Mouse (Mus musculus) erythroid progenitor cell, adult 5-6 weeks (primary cell): Measurements from ENCODE around the gene Ogfr. TPM values are rescaled to one million over a fixed set of nuclear protein-coding genes. Genes with fewer than 3 reads are reported as not detected.

Source experiments
- ATAC-seq: replicated peaks from 2 replicates; pipeline ENCODE4 v1.8.0; 2016; ENCODE audit warnings: moderate number of reproducible peaks, mild to moderate bottlenecking, moderate TSS enrichment, inconsistent platforms; ENCODE audit not compliant: poor library complexity, low FRiP score, severe bottlenecking
- total RNA-seq, 2 experiments: library from RNA; stranded (forward) in 1 of 2; stranded (reverse) in 1 of 2; fragments of 150-400 nt in 1 of 2; fragments of 186-747, 209-891 nt in 1 of 2; gene quantifications; 2 replicates each; pipeline versions ENCODE4 v1.2.3 to v1.2.4; 2015 to 2017; ENCODE audit warnings: low replicate concordance in 2 of 2

Gene Ogfr
- 31.7 and 33.1 TPM in 2 replicates for total RNA-seq (2015; ENCODE audit: low replicate concordance)
- total RNA-seq (2017; ENCODE audit: low replicate concordance) = 25.0 and 55.8 TPM in 2 replicates

- ATAC-seq = peak; percentile 93
Measured at GRCm38 (mm10) chr2:180589123-180589831, at the start of gene Ogfr. Gene Ogfr, plus strand, starts transcription at chr2:180589245.

DNA sequence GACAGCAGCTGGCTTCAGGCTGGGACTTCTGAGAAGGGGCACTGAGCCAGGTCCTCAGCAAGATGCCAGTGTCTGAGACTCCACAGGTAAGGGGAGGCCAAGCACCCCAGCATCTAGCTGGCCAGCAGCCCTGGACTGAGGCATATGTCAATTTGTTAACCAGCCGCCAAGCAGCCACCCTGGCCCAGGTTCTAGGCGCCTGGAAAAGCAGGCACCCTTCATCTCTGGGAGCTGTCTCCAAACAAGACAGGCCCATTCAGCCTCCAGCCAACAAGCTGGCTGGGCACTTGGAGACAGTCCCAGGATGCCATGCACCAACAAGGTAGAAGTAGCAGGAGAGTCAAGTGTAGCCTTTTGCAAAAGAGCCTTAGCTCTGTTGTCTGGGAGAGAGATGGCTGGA lies 45.4 kb upstream of the Ogfr start:
- ATAC-seq = no peak

- no peak for ATAC-seq
Measured at GRCm38 (mm10) chr2:180545046-180545445, 44.0 kb upstream of the Ogfr start.

DNA sequence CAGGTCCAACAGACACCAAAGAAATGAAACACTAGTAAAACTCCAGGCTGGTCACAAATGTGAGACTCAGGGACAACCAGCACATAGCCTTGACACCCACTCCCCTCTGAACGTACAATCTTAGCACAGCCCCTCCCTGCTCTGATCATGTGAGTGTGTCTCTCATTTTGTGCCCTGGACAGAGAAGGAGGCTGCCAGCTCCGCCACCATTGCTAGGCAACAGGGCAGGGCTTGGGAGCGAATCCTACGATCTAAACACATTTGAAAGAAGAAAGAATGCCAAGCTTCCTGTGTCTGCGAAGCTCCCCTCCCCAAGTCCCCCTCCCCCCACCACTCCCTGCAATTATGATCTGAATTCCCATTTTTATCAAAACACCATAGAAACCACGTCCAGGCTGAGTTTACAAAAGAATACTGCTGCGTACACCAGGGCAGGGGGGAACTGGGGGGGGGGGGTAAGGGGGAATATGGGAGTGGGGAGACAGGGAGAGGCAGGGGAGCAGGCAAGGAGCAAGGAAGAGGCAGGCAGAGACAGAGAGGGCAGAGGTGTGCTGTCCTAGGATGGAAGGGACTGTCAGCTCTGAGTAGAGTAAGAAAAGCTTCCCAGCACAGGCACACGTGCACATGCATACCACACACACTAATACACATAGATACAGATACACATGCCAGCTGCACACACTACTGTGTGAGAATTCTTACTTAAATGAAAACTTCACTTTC lies 41.5 kb upstream of the Ogfr start:
- no peak for ATAC-seq

DNA sequence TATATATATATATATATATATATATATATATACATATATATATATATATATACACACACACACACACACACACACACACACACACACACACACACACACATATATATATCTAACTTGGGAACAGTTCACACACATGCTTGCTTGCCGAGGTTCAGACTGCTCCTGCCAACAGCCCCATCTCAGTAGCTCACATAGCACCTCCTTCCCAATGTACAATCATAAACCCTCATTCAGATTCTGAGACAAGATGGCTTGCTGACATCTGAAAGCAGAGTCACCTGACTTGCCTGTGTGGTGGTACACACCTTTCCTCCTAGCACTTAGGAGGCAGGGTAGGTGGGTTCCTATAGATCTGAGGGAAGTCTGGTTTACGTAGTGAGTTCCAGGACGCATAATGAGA lies 36.7 kb upstream of the Ogfr start:
- no peak for ATAC-seq

DNA sequence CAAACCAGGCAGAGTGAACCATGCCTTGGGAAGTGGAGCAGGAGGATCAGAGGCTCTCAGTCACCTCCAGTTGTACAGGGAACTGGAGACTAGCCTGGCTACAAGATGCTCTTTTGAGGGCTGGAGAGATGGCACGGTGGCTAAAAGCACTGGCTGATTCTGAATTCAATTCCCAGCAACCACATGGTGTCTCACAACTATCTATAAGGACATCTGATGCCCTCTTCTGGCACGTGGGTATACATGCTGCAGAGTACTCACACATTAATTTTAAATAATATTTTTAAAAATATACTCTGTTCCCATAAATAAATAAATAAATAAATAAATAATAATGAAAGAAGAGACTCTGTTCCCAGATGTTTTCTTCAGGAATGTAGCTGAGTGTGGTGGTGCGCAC lies 33.8 kb upstream of the Ogfr start:
- ATAC-seq = no peak

GRCm38 (mm10) chr2:180556470-180556869 lies 32.6 kb upstream of the Ogfr start:
- no peak for ATAC-seq

GRCm38 (mm10) chr2:180560245-180560644 lies 28.8 kb upstream of the Ogfr start:
- 0 out of 2 replicates have a peak, but pooled peaks have one; percentile 50 for ATAC-seq

DNA sequence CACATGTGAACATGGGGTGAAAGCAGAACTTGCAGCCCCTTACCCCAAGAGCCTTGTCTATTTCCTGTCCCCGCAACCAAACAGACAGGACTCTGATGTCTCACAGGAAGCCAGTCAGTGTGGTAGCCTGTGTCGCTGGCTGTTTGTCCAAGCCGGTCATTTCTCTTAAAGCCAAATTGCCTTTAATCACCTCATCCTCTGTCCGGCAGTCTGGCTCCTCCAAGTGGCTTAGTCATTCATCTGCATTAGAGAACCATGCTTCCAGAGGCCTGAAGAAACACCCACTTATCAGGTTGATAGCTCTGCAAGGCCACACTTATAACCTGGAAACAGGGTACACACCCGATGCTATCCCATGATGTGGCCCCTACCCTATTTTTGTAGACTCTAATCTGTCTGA lies 26.9 kb upstream of the Ogfr start:
- ATAC-seq = no peak

DNA sequence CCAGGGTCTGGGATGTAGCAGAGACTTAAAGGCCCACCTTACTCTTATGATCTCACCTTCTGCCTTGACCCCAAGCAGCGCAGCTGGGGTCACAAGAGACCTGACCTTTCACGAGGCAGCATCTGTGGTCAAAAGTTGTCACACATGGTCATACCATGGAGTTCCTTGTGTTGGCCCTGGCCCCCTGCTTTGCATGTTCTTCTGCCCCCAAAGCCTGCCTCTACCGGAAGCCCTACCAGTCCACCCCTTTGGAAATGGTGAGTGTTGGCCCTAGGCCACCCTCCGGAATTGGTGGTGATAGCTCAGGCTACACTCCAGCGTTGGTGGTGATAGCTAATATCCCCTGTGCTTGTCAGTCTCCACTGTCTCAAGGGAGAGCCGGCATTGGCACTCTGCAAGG lies 25.7 kb upstream of the Ogfr start:
- no peak for ATAC-seq

GRCm38 (mm10) chr2:180563841-180564240 lies 25.2 kb upstream of the Ogfr start:
- no peak for ATAC-seq

DNA sequence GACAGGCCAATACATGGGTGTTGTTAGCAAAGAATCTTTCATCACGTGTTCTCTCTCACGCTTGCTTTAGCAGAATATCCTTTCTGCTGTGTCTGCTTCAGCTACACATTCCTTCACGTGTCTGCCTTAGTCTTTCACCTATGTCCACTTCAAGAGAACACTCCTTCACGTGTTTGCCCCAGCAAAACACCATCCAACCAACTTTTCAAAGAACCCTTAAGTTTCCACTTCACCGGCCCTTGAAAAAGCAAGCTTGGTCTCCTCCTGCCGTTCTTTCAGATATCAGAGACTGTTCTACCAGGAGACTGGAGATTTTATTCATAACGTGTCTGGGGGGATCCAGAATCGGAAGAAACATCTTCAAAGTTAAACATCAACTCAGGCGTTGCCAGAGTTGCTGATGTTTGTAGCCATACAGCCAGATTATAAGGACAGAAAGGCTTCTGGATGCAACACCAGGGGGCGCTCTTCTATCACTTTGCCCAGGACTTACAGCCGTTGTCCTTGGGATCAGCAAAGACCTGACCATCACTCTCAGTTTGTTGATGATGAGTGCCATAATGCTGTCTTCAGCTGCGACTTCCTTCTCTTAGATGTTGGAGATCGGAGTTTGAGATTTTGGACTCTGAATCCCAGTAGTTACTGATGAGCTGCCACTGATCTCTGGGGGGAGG lies 22.7 kb upstream of the Ogfr start:
- ATAC-seq = no peak

- ATAC-seq = no peak
Measured at GRCm38 (mm10) chr2:180569028-180569643, 19.9 kb upstream of the Ogfr start.

DNA sequence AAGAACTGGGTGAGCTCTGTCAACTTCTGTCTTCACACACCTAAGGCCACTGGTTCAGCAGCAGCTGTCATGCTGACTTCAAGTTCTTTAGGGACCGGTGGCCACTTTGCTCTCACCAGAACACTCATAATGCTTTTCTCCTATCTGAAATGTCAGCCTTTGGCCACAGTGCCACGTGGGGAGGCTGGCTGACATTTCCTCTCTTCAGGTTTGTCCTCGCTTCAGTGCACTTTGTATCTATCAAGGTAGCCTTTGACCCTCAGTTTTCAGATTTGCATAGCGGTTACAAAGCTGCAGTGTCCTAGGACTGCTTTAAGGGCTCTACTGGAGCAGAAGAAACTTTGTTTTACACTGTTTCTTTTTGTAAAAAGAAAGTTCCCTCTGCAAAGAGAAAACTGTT lies 12.6 kb upstream of the Ogfr start:
- no peak for ATAC-seq

GRCm38 (mm10) chr2:180578686-180579085 lies 10.4 kb upstream of the Ogfr start:
- ATAC-seq = no peak

- ATAC-seq = no peak
Measured at GRCm38 (mm10) chr2:180581002-180581401, 8.0 kb upstream of the Ogfr start, which contains the start of gene Mrgbp. Gene Mrgbp, plus strand, starts transcription at chr2:180581304.

- peak; percentile 86 for ATAC-seq
Measured at GRCm38 (mm10) chr2:180582481-180583153, 6.4 kb upstream of the Ogfr start.

- no peak for ATAC-seq
Measured at GRCm38 (mm10) chr2:180583154-180583507, 5.9 kb upstream of the Ogfr start.

DNA sequence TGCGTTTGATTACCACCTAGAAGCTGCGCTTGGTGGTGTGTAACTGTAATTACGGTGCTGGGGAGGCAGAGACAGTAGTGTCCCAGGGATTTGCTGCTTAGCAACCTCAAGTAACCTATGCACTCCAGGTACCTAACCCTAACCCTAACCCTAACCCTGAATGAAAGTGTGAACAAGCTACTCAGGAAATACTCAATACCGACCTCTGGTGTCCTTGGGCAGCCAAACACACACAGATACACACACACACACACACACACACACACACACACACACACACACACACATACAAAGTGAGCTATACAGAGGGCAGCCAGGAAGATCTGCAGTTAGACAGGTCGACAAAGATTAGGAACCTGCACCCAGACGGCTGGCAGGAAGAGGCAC lies 316 bp upstream of the Ogfr start:
- ATAC-seq = peak; percentile 22; the same call in 1 of the 2 replicates

DNA sequence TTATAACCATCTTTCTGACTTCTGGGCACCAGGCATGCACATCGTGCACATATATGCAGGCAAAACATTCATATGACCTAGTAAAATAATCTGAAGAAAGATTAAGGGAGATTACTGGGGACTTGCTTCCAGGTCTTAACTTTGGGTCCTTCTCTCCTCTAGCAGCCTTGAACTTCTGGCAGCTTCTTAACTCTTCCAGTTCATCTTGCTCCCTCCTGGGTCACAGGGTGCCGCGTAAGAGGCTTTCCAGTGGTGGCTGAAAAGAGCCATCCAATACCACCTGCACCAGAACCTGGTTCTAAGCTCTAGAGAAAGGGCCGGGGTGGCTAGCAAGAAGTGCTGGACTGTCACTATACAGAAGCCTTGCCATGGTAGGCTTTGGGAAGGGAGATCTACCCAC lies 8.4 kb downstream of the Ogfr start, which contains the start of gene Col9a3:
Gene Col9a3, plus strand, starts transcription at position 301 of the 400 bp plus-strand sequence.
- no peak for ATAC-seq
